Mouse (Mus musculus) layer of hippocampus, postnatal 10 days (tissue): ENCODE measurements around the gene Tagln. TPM values are rescaled to one million over a fixed set of nuclear protein-coding genes. Genes with fewer than 3 reads are reported as not detected.

ENCODE experiments used
- DNase-seq, 2 experiments: peaks; one replicate each; pipeline ENCODE4 v3.0.0; 2021; ENCODE audit warnings: low spot score in 2 of 2
- microRNA-seq, 2 experiments: library from miRNA; unstranded; fragments of <30 nt; microRNA quantifications; one replicate each; pipeline ENCODE4 v1.2.0; 2021
- total RNA-seq, 2 experiments: library from RNA; stranded (reverse); gene quantifications; 2 replicates each; pipeline ENCODE4 v1.2.3; 2021

Tagln gene
- total RNA-seq, 2 experiments from 2014 or later: 12.1 TPM

DNA sequence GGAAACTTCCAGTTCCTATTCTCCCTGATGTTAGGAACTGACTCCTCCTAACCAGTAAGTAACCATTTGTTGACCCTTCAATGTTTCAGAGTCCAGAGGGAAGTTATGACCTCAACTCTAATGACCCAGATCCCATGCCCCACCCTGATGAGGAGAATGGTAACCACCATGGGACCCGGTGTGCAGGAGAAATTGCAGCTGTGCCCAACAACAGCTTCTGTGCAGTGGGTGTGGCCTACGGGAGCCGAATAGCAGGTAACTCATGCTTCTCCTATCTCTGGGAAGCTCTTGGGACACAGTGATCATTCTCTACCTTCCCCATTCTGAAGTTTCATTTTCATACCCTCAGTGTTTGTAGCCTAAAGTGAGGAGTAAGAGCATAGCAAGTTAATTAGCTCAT is 24.9 kb downstream of the Tagln start:
- DNase-seq: no peak

DNA sequence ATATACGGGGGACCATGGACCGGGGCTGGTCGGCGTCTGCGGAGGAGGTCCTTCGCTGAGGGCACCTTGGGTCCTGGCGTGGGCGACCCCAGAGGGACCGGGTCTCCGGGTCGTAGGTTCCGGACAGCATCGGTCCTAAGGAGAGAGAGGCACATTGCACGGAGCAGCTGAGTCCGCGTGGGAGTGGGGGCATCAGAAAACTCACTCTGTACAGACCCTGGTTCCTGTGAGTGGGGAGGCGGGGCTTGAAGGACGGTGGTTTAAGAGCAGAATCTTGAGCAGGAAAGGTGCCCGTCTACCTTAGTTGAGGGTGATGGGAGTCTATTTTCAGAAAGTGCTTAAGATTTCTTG is 28.8 kb downstream of the Tagln start:
- DNase-seq: no peak

DNA sequence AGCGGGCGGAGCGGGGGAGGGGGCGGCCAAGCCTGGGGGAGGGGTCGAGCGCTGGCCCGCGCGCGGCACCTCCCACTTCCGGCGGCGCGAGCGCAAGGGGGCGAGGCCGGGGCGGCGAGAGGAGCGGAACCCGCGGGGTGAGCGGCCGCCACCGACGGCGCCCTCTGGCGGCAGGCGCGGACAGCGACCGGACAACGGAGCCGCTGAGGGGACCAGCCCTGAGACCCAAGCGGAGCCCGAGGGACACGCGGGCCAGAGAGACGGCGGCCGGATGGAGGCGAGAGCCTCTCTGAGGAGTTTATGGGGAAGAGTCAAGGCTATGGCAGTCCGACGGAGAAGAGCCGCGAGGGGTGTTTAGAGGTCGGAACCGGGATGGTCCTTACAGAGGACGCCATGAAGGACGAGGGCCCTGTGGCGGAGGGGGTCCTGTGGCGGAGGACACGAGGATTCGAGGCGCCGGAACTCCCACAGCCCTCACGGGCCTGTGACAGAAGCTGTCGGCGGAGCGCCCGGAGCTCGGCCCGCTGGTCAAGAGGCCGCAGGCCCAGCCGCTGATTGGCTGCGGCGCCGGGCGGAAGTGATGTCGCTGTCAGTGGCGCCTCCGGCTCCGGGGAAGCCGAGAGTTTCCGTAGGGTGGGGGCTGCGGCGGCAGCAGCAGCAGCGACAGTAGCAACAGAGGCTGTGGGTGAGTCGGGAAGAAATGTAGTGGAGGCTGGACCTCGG is 29.3 kb downstream of the Tagln start, which contains the start of the genes Pcsk7 and Rnf214:
Pcsk7 (plus strand) TSS at position 143 of the 723 bp plus-strand sequence.
Rnf214 (minus strand) TSS at position 557 of the 723 bp plus-strand sequence.
- DNase-seq: peak; percentile 90 to 94

DNA sequence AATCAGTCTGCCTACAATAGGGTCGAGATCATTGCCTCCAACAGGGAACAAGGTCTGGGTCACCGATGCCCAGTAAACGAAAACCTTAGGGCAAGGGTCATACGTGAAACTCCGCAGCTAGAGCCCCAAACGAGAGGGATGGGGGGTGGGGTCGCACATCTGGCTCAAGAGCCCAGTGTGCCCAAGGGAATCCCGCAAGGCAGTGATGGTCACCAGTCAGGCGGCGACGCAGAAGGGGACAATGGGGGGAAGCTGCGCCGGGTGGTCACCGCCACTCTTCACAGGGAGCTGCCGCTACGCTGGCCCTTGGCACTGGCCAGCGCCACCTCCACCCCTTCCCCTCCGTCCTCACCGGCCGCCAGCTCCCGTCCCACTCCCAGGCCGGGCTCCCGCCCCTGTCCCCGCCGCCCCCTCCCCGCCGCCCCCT is 30.0 kb downstream of the Tagln start:
- peak; percentile 36 to 52 for DNase-seq

DNA sequence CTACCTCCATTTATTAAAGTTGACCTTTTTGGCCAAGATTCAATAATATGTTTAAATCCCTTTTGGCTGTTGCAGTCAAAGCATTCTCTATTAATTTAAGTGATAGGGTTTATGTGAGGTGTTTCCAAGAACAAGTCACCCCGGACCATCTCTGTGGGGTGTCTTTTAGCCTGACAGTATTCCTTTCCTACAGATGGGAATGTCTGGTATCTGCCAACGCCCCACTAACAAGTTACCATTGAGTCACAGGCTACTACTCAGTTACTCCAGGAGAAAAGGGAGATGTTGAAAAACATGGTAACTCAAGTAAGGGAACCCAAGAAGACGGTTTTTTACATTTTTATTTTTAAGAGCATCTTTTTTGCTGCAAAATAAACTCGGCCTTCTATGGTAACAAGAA is 30.7 kb downstream of the Tagln start:
- no peak for DNase-seq

GRCm38 (mm10) chr9:45893681-45894080 is 42.2 kb downstream of the Tagln start:
- DNase-seq: no peak

Small RNAs within 50 kb of the gene (microRNA-seq; reads per million reads assigned to microRNA genes)
- 0.78 to 1.1 reads per million in 2 experiments for gene Mir7087

Other genes starting within 250 kb of the Tagln start
- 10 to 100 TPM; 17.5 to 18.2 TPM for gene Cep164, start 107.4 kb downstream of the Tagln start, total RNA-seq
- gene Bace1, start 97.5 kb downstream of the Tagln start, total RNA-seq: 100 to 1,000 TPM in 1 of 2 experiments, 10 to 100 TPM in 1; 88.7 to 102 TPM
- 10 to 100 TPM; 26.1 to 31.0 TPM for gene Pcsk7, start 29.6 kb downstream of the Tagln start, total RNA-seq
- gene Rnf214, start 29.1 kb downstream of the Tagln start, total RNA-seq: 10 to 100 TPM; 69.2 to 70.6 TPM
- gene Sidt2, start 19.2 kb upstream of the Tagln start, total RNA-seq: 100 to 1,000 TPM; 113 to 114 TPM
- gene Pafah1b2, start 76.6 kb upstream of the Tagln start, total RNA-seq: 100 to 1,000 TPM; 245 to 256 TPM
- 10 to 100 TPM; 83.8 to 85.0 TPM for gene Sik3, start 76.8 kb upstream of the Tagln start, total RNA-seq